Mouse (Mus musculus) liver, embryonic 13.5 days (tissue): Measurements from ENCODE around the gene Zswim4. TPM values are rescaled to one million over a fixed set of nuclear protein-coding genes. Genes with fewer than 3 reads are reported as not detected.

Experiments used
- ATAC-seq: fragments of 200-750 bp; cut with Nextera tagmentation; 2 replicates; pipeline ENCODE4 v1.8.0; 2017; ENCODE audit warnings: low read depth, mild to moderate bottlenecking, moderate number of reproducible peaks, moderate library complexity
- DNase-seq: peaks from one replicate; pipeline ENCODE4 v3.0.0; 2022
- H3K27ac ChIP-seq: fragments of 300-500 bp; sonication (generic); 2 replicates; pipeline ENCODE4 v1.5.1; 2015; ENCODE audit warnings: moderate library complexity, mild to moderate bottlenecking, inconsistent platforms
- H3K27me3 ChIP-seq: fragments of 300-500 bp; sonication (generic); 2 replicates; pipeline ENCODE4 v1.6.1; 2015; ENCODE audit warnings: mild to moderate bottlenecking, inconsistent platforms
- H3K36me3 ChIP-seq: fragments of 300-500 bp; sonication (generic); 2 replicates; pipeline ENCODE4 v1.6.1; 2015; ENCODE audit warnings: mild to moderate bottlenecking, inconsistent platforms
- H3K4me1 ChIP-seq: fragments of 300-500 bp; sonication (generic); replicated peaks from 2 replicates; pipeline ENCODE4 v1.6.1; 2015; ENCODE audit warnings: inconsistent platforms
- H3K4me2 ChIP-seq: fragments of 300-500 bp; sonication (generic); 2 replicates; pipeline ENCODE4 v1.6.1; 2015; ENCODE audit warnings: inconsistent platforms, mild to moderate bottlenecking, moderate library complexity
- H3K4me3 ChIP-seq: fragments of 300-500 bp; sonication (generic); replicated peaks from 2 replicates; pipeline ENCODE4 v1.5.1; 2015; ENCODE audit warnings: mild to moderate bottlenecking, inconsistent platforms
- H3K9ac ChIP-seq: fragments of 300-500 bp; sonication (generic); 2 replicates; pipeline ENCODE4 v1.6.1; 2015; ENCODE audit warnings: mild to moderate bottlenecking, inconsistent platforms
- H3K9me3 ChIP-seq: fragments of 300-500 bp; sonication (generic); replicated peaks from 2 replicates; pipeline ENCODE4 v1.6.1; 2016; ENCODE audit warnings: inconsistent platforms
- WGBS: fragments of 180-500 bp; shearing (Covaris S2); methylation state at CpG from one replicate; pipeline ENCODE4 v1.1.7; 2015; ENCODE audit not compliant: insufficient replicate concordance; 5-methylcytosine and 5-hydroxymethylcytosine counted together
- polyA plus RNA-seq: library from polyadenylated mRNA; unstranded; fragments of >200 nt; fragmentation: Nextera tagmentation; extraction: Ambion mirVana; gene quantifications from 2 replicates; pipeline ENCODE4 v1.2.1, GENCODE M21; 2015

Zswim4 gene
- polyA plus RNA-seq, 1 experiment from 2014 or later = 2.1 TPM

DNA sequence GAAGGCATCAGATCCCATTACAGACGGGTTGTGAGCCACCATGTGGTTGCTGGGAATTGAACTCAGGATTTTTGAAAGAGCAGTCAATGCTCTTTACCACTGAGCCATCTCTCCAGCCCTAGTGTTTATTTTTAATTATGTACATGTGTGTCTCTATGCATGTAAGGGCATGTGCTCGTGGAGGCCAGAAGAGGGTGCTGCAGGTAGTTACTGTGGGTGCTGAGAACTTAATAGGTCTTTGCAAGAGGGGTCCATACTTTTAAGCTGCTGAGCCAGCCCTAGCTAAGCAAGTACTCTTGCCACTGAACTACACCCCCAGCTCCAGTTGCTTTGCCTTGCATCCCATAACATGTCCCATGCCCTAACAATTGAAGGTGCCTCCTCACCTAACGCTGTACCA is 19.0 kb upstream of the Zswim4 start:
- WGBS = 64% methylated on average over 3 of the region's 3 CpGs
- H3K36me3 ChIP-seq = peaks cover 72% of the 10 kb centered on the region

DNA sequence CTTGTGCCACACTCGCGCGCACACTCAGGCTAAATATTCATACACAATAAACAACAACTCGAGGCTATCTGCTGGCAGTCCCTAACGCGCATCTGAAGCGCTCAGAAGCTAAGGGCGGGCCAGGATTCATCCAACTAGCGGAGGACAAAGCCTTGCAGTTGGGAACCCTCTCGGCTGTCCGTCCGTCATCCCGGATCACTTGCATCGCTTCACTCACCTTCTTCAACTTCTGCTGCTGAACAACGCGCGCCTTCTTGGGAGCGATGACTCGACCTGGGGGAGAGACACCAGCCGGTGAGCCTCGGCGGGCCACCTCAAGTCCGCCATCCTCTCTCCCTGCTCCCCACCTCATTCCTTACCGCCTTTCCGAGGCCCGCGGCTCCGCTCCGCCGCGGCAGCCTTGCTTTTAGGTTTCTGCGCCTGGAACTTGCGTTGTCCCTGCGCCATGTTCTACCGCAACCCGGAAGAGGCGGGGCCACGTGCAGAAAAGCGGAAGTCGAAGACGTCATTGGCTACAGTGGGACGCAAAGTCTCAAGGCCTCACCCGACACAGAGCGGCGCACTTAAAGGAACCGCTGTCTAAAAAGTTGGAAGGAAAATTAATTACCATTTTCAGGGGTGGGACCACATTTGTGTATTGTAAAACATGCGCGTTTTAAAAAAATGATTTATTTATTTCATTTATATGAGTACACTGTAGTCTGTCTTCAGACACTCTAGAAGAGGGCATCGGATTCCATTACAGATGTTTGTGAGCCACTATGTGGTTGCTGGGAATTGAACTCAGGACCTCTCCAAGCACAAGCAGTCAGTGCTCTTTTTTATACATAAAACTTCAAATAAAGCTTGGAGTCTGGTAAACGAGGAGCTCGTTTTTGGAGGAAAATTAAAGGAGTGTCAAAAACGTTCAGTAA is 12.7 kb upstream of the Zswim4 start, which contains the start of gene D8Ertd738e:
TSS of gene D8Ertd738e (minus strand) at position 463 of the 914 bp plus-strand sequence.
- 3% methylated on average over 52 of the region's 52 CpGs for WGBS
- peak; percentile 81 for DNase-seq
- peak; percentile 94 for ATAC-seq
- H3K4me1 ChIP-seq = peaks cover 23% of the 10 kb centered on the region
- H3K36me3 ChIP-seq = peaks cover 75% of the 10 kb centered on the region
- H3K4me2 ChIP-seq = peak within 1 kb of the TSS; percentile 80
- H3K9me3 ChIP-seq = no peaks in the 10 kb centered on the region
- H3K4me3 ChIP-seq = peak within 1 kb of the TSS; percentile 93
- H3K9ac ChIP-seq = peak within 1 kb of the TSS; percentile 91
- no peaks in the 10 kb centered on the region for H3K27me3 ChIP-seq
- peak within 1 kb of the TSS; percentile 86 for H3K27ac ChIP-seq

More for the DNA sequence above, 19.0 kb upstream of the Zswim4 start:
- Histone ChIP-seq H3K27ac (peak overlapping the region; percentile 95), H3K9me3 (no peaks in the 10 kb centered on the region), H3K4me3 (peak overlapping the region; percentile 88), H3K4me1 (peaks cover 21% of the 10 kb centered on the region), H3K27me3 (no peaks in the 10 kb centered on the region), H3K9ac (peak overlapping the region; percentile 91), H3K4me2 (peak overlapping the region; percentile 100)
- no peak for ATAC-seq
- no peak for DNase-seq

DNA sequence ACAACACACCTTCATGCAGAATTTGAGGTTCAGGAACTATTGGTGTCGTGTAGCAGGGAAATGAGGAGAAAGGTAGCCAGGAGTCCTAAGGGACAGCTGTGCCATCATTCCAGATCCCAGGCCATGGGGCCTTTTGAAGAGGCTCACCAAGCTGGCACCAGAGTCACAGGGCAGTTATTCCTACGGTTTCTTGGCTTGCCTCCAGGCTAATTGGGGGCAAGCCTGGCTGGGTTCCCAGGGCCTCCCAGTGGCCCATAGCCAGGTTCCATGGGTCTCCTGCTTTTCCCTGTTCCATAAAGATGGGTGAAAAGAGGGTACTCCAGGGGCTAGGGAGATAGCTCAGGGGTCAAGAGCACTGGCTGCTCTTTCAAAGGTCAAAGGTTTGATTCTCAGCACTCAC is 5.0 kb upstream of the Zswim4 start:
- ATAC-seq (no peak), DNase-seq (no peak)
- H3K4me2 ChIP-seq = no peak overlapping the region
- peaks cover 26% of the 10 kb centered on the region for H3K36me3 ChIP-seq
- H3K27ac ChIP-seq = no peak overlapping the region
- H3K27me3 ChIP-seq = no peaks in the 10 kb centered on the region
- H3K4me3 ChIP-seq = no peak overlapping the region
- 47% methylated on average over 2 of the region's 2 CpGs for WGBS
- peaks cover 9% of the 10 kb centered on the region for H3K4me1 ChIP-seq
- H3K9ac ChIP-seq = no peak overlapping the region
- no peaks in the 10 kb centered on the region for H3K9me3 ChIP-seq

DNA sequence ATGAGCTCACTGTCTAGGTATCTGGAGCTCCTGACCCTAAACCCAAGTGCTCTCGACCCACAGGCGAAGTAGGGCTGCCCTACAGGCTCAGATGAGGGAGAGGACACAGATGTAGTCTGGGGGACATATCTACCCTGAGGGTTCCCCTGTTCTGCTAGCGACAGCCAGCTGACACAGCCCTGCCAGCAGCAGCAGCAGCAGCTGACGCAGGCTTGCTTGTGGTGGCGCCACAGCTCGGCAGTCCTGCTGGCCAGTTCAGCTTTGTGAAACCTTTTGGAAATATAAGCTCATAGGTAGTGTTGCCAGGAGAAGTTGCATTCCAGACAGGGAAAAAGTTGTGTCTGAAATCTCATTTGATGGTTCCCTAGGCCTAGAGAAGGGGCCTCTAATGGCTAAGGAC is 4.3 kb upstream of the Zswim4 start:
- peaks cover 19% of the 10 kb centered on the region for H3K36me3 ChIP-seq
- WGBS = 66% methylated on average over 6 of the region's 6 CpGs
- H3K4me1 ChIP-seq = peaks cover 15% of the 10 kb centered on the region
- H3K4me2 ChIP-seq = no peak overlapping the region
- no peak overlapping the region for H3K9ac ChIP-seq
- H3K9me3 ChIP-seq = no peaks in the 10 kb centered on the region
- H3K4me3 ChIP-seq = no peak overlapping the region
- no peak for DNase-seq
- no peaks in the 10 kb centered on the region for H3K27me3 ChIP-seq
- ATAC-seq = no peak
- no peak overlapping the region for H3K27ac ChIP-seq

DNA sequence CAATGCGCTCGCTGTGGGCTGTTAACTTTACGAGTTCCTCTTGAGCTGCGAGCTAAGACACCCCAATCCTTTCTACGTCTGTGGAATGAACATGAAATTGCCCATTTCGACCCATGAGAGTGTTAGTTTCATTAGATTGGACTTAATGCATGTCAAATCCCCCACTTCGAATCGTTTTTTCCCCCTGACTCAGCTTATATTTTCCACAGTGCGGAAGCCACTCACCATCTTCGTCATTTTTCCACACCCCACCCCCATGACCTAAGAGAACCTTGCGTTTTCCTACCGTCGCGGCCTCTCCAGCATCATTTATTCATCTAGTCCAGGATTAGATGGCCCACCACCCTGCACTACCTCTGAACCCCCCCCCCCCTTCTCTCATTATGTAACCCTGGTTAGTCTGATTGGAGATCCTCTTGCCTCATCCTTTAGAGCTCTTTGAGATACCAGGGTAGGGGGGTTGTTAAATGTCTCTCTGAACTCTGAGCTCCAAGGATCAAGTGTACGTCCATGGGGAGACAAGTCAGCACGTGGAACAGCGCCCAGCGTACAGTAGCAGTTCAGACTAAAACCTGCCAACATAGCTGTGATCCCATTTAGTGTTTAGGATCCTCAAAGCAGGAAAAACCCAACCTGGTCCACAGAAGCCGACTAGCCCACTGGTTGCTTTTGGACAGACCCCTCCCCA is 831 bp upstream of the Zswim4 start:
- 14% methylated on average over 19 of the region's 19 CpGs for WGBS
- no peaks in the 10 kb centered on the region for H3K36me3 ChIP-seq
- peak overlapping the region; percentile 75 for H3K9ac ChIP-seq
- ATAC-seq (no peak), DNase-seq (no peak)
- peak overlapping the region; percentile 69 for H3K4me3 ChIP-seq
- no peaks in the 10 kb centered on the region for H3K27me3 ChIP-seq
- peak overlapping the region; percentile 80 for H3K27ac ChIP-seq
- peaks cover 24% of the 10 kb centered on the region for H3K4me1 ChIP-seq
- no peaks in the 10 kb centered on the region for H3K9me3 ChIP-seq
- H3K4me2 ChIP-seq = peak overlapping the region; percentile 89

DNA sequence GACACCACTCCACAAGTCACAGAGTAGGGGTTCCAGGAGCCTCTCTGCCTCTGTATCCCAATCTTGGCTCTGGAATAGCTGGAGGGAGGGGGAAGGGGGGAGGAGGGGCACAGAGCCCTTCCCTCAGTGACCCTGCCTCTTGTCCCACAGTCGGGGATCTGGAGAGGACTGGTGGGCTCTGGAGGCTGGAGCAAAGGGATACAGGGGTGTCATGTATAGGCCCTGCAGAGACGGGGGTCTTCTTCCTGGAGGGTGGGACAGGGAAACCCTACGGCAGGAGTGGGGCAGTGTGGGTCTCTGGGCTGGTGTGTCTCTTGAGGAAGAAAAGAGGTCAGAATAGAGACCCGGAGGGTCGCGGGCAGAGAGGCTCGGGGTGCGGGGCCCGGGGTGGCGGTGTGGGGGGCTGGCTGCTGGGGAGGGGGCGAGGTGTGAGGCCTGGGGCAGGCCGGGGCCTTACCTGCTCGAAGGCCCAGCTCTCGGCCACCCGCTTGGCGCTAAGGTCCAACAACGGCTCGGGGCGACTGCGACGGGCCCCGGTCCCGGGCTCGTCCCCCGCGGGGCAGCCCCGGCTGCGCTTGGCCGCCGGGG is 351 bp downstream of the Zswim4 start:
- Histone ChIP-seq H3K4me1 (peaks cover 24% of the 10 kb centered on the region), H3K36me3 (no peaks in the 10 kb centered on the region), H3K9ac (peak overlapping the region; percentile 93), H3K27ac (peak overlapping the region; percentile 74), H3K27me3 (no peaks in the 10 kb centered on the region), H3K4me2 (peak overlapping the region; percentile 94), H3K9me3 (no peaks in the 10 kb centered on the region), H3K4me3 (peak overlapping the region; percentile 86)
- ATAC-seq (no peak; the same call in 1 of the 2 replicates), DNase-seq (no peak)
- WGBS = under 1% methylated on average over 28 of the region's 30 CpGs

DNA sequence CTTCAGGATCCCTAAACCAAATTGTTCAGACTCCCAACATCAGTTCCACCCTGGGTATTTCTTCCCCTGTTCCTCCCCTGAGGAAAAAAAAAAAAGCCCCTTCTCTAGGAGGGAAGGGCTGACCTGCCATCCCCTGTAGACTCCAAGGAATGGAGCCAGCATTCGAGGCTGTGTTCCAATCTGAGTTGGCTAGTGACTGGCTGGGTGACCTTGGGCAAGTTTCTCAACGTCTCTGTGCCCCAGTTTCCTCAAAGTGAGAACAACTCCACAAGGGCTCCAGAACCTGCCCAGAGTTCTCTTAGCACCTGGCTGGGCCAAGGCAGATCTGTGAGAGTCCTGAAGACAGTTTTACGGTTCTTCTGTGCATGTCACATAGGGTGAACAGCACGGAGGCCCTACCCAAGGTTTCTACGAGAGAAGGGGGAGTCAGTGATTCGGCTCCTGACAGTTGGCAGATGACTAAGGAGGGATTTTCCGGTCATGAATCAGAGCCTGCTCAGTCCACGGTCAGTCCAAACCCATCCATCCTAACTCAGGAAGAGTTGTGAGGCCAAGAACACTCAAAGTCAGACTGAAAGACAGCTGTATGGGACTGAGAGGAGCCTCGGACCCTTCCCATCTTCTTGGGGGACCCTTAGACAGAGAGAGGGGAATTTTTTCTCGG is 977 bp downstream of the Zswim4 start:
- DNase-seq (no peak), ATAC-seq (no peak)
- H3K4me3 ChIP-seq = peak overlapping the region; percentile 86
- peak overlapping the region; percentile 74; the same call in 1 of the 2 replicates for H3K27ac ChIP-seq
- H3K36me3 ChIP-seq = no peaks in the 10 kb centered on the region
- peak overlapping the region; percentile 94 for H3K4me2 ChIP-seq
- no peaks in the 10 kb centered on the region for H3K27me3 ChIP-seq
- peaks cover 24% of the 10 kb centered on the region for H3K4me1 ChIP-seq
- H3K9me3 ChIP-seq = no peaks in the 10 kb centered on the region
- peak overlapping the region; percentile 93 for H3K9ac ChIP-seq
- WGBS = 32% methylated on average over 10 of the region's 10 CpGs

DNA sequence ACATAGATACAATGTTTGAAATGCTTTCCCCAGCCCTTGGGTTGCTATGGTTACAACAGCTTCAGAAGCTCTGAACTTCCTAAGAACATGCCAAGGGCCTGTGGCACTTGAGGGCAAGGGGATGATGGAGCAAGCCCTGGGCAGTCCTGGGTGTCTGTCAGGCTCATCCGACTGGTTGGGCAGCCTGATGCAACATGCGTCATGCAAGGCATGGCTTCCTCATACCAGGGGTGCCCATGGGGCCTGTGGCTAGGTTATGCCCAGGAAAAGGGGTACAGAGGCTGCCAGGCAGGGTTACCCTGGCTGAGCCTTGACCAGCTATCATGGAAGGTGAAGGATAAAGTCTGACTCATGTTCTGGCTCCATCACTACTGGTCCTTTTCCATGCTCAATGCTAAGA is 3.8 kb downstream of the Zswim4 start:
- Histone ChIP-seq H3K9me3 (no peaks in the 10 kb centered on the region), H3K27me3 (no peaks in the 10 kb centered on the region), H3K4me3 (no peak overlapping the region), H3K4me2 (no peak overlapping the region), H3K27ac (no peak overlapping the region), H3K4me1 (peaks cover 22% of the 10 kb centered on the region), H3K9ac (no peak overlapping the region), H3K36me3 (0 out of 2 replicates have a peak, but pooled peaks cover 16% of the 10 kb centered on the region)
- DNase-seq (no peak), ATAC-seq (no peak)
- 81% methylated on average over 2 of the region's 2 CpGs for WGBS

DNA sequence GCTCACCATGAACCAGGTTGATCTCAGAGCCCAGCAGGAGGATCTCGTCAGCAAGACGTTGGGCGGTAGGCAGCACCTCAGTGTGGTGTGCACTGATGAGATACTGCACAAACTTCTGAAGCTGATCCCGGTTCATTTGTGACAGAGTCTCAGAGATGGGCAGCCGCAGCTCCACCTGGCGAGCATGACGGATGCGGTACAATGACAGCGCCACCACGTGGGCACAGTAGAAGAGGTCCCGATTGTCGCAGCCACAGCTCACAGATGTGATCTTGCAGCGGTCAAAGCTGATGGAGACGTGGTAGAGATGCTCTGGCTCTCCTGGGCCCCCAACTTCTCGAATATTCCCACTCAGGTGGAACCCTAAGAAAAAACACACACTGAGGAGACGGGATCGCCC is 6.1 kb downstream of the Zswim4 start:
- WGBS = 71% methylated on average over 17 of the region's 17 CpGs
- no peak for ATAC-seq

DNA sequence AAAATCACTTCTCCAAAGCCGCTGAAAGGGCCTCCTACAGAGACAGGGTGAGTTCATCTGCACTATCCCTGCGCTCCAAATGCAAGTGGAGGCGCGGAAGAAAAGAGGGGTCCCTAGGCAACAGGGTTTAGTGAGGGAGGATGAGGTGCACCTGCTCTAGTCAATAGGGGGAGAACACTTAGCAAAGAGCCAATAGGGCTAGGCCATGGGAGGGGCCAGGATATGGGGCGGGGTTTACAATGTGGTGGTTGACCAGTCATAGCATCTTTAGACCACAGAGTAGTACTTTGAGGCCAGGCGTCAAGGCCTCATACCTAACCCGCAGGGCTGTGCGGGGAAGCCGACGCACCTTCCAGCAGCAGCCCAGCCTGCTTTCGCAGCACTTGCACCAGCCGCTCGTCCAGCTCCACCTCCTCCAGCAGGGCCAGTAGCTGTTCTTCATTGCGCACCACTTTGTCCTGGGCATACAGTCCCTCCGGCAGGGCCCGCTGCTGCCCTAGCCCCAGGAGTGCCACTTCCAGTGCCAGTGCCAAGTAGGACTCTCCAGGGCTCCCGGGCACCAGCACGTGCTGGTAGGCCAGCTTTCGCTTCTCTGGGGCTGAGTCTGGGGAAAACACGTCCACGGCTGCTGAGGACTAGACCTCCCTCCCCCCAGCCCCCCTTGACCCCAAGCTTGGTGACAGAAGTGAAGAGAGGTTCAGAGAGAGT is 13.4 kb downstream of the Zswim4 start:
- Histone ChIP-seq H3K4me1 (peaks cover 24% of the 10 kb centered on the region), H3K4me2 (no peak overlapping the region), H3K9ac (no peak overlapping the region), H3K36me3 (peaks cover 27% of the 10 kb centered on the region), H3K27me3 (no peaks in the 10 kb centered on the region), H3K4me3 (no peak overlapping the region), H3K27ac (no peak overlapping the region), H3K9me3 (no peaks in the 10 kb centered on the region)
- DNase-seq (no peak), ATAC-seq (peak; percentile 53)
- WGBS = 86% methylated on average over 21 of the region's 21 CpGs

More for the DNA sequence above, 6.1 kb downstream of the Zswim4 start:
- H3K36me3 ChIP-seq = peaks cover 20% of the 10 kb centered on the region; the same call in 1 of the 2 replicates
- H3K9me3 ChIP-seq = no peaks in the 10 kb centered on the region
- H3K4me2 ChIP-seq = no peak overlapping the region
- H3K4me1 ChIP-seq = peaks cover 10% of the 10 kb centered on the region
- no peak overlapping the region for H3K4me3 ChIP-seq
- no peak for DNase-seq
- no peak overlapping the region for H3K27ac ChIP-seq
- H3K27me3 ChIP-seq = no peaks in the 10 kb centered on the region
- no peak overlapping the region for H3K9ac ChIP-seq
